Mouse (Mus musculus): ENCODE data around the gene Rangrf.
"Not testable (repeated sequence)": the region's sequence is repeated elsewhere in the genome, so short reads cannot be mapped to it uniquely, and the experiment has no call there.

Gene Rangrf

DNA sequence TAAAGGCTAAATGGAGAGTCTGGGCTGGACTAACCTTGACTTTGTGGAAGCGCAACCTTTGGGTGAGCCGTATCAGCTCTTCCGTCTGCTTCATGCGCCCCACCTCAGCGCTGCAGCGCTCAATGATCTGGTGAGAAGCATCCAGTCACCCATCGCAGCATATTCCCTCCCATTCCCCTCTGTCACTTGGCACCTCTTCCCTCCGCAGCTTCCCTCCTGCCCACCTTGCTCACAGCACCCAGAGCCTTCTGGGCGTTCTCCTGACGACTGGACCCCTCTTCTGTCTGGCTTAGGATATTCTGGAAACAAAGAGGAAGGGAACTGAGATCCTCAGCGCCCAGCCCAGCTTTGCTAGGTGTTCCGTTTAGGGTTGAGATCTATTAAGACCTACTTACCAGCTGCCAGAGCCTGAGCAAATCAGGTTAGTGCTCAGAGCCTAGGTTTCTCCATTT is 27.4 kb downstream of the Rangrf start:
- DNase-seq (ENCODE audit: inconsistent age in 2 of 2, low spot score in 1 of 2) = peak in 1 of 2 experiments; percentile 55

- DNase-seq (ENCODE audit: inconsistent age in 2 of 2, low spot score in 1 of 2) = peak in 1 of 2 experiments; percentile 43
Observed at GRCm38 (mm10) chr11:68946806-68947440, 28.1 kb downstream of the Rangrf start.

DNA sequence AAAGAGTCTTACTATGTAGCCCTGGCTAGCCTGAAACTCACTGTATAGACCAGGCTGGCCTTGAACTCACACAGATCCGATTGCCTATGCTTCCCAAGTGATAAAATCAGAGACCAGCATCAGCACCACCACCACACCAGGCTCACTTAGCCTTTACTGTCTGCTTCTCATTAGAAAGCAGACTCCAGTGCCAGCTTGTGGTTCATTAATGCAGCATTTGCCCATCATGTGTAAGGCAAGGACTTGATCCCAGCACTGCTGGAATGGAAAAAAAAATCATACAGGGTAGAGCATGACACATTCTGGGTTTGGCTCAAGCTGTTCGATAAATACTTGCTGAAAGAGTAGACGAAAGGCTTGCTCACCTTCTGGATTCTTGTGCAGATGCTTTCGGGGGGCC is 29.0 kb downstream of the Rangrf start:
- no peak for DNase-seq (ENCODE audit: inconsistent age in 2 of 2, low spot score in 1 of 2)

DNA sequence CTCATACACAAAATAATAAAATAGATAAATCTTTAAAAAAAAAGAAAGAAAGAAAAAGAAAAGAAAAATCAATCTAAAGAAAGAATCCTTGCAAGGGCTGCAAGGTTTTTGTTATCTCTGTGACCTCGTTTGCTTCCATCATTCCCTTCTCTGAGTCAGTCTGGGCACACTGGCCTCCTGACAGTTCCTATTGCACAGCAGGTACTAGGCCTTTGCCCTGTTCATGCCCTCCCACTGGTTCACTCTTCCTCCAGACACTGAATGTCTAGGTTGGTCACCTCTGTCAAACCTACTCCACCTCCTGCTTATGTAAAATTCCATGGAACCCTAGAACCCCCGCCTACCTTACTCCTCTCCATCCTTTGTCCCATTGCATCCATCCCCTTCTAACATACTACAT is 29.7 kb downstream of the Rangrf start:
- DNase-seq (ENCODE audit: inconsistent age in 2 of 2, low spot score in 1 of 2) = peak; percentile 56 to 75

DNA sequence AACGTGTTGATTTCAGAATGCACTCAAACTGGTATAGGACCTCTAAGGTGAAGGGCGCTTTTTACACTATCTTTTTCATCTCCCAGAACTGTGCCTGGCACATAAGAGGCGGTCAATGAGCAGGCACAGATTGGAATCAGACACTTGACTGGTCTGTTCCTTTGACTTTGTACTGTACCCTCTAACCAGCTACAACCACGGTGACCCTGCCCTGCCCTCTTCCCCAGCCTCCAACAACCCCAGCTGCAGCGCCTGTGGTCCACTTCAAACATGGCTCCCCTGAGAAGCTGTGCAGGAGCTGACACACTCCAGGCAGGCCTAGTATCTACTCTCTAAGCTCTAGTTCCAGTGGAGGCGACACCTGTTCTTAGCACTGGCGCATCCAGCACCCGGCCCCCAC is 32.3 kb downstream of the Rangrf start:
- DNase-seq (ENCODE audit: inconsistent age in 2 of 2, low spot score in 1 of 2) = no peak

DNA sequence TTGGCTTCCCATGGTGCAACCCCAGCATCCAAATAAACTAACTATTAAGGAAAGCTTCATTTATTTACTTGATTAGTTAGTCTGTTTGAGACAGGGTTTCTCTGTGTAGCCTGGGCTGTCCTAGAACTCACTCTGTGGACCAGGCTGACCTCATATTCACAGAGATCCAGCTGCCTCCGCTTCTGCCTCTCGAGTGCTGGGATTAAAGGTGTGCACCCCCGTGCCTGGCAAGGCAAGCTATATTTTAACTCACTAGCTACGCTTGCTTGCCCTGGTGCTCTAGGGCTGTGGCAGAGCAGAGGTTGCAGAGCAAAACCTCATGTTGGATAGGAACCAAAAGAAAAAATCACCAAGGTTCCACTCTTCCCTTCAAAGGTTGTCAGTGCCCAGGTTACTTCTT is 34.5 kb downstream of the Rangrf start:
- peak in 1 of 2 experiments; percentile 43 for DNase-seq (ENCODE audit: inconsistent age in 2 of 2, low spot score in 1 of 2)

- DNase-seq (ENCODE audit: inconsistent age in 2 of 2, low spot score in 1 of 2) = peak; percentile 91 to 96
Observed at GRCm38 (mm10) chr11:68939451-68940304, 35.3 kb downstream of the Rangrf start.

DNA sequence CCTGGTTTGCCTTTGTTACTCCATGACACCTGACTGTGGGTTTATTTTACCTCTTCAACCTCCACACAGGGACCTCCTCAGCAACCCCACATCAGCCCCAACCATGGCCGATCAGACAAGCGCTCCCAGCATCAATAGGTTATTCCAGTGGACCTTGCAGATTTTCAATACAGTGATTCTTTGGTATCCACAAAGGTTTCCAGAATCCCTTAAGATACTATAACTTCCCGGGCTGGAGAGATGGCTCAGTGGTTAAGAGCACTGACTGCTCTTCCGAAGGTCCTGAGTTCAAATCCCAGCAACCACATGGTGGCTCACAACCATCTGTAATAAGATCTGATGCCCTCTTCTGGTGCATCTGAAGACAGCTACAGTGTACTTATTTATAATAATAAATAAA is 38.0 kb downstream of the Rangrf start:
- not testable (repeated sequence) for DNase-seq (ENCODE audit: inconsistent age in 2 of 2, low spot score in 1 of 2)

- DNase-seq (ENCODE audit: inconsistent age in 2 of 2, low spot score in 1 of 2) = no peak
Observed at GRCm38 (mm10) chr11:68933885-68934507, 41.0 kb downstream of the Rangrf start.

DNA sequence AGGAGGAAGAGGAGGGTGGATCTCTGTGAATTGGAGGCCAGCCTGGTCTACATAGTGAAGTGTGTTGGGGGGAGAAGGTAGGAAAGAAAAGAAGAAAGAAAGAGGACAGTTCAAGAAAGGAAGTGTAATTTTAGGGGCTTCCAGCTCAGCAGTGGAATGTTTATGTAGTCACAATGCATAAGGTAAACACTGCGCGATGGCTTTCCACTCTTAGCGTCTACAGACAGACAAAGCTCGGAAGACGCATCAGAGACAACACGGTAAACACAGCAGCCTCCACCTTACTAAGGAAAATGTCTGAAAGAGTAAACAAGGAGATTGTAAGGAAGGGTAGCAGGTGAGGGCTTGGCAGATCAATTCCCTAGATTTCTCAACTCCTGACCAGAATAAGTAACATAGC is 45.0 kb downstream of the Rangrf start:
- DNase-seq (ENCODE audit: inconsistent age in 2 of 2, low spot score in 1 of 2) = no peak

GRCm38 (mm10) chr11:68926981-68927380 is 48.0 kb downstream of the Rangrf start, which contains the start of gene Odf4:
Odf4 (minus strand) TSS chr11:68927081.
- no peak for DNase-seq (ENCODE audit: inconsistent age in 2 of 2, low spot score in 1 of 2)

GRCm38 (mm10) chr11:68924749-68925148 is 50.2 kb downstream of the Rangrf start:
- no peak for DNase-seq (ENCODE audit: inconsistent age in 2 of 2, low spot score in 1 of 2)

- DNase-seq (ENCODE audit: inconsistent age in 2 of 2, low spot score in 1 of 2) = no peak
Observed at GRCm38 (mm10) chr11:68923191-68923590, 51.8 kb downstream of the Rangrf start.
